Mouse (Mus musculus): ENCODE data around the gene Slc7a6os. TPM values are rescaled to one million over a fixed set of nuclear protein-coding genes. Genes with fewer than 3 reads are reported as not detected.

The Slc7a6os gene
- 41.7 and 43.4 TPM in 2 replicates for polyA plus RNA-seq (2016; fragmentation: Nextera tagmentation; extraction: Ambion mirVana)

DNA sequence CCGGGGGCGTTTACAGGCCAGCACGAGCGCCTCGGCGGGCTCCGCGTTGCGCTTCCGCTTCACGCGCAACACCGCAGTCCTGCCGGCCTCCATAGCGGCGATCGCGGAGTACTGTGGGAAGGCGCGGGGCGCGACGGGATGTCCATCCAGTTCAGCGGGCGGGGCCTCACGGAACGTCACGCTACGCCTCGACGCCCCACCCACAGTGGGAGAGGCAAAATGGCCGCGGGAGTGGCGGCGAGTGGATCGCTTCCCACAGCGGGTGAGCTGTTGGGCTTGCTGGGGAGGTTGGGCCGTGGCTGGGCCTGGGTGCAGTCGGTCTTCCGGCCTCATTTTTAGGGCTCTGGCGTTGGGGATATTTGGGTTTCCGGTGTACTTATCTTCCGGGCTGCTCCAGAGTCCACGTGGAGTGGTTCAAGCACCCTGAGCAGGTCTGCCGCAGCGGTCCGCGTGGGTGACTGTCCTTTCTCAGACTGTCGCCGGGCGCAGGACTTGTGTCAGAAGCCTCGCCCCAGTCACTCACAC, at the start of gene Slc7a6os, which contains the start of gene Prmt7:
Gene Slc7a6os, minus strand, starts transcription at position 115 of the 525 bp plus-strand sequence.
Gene Prmt7, plus strand, starts transcription at position 116 of the 525 bp plus-strand sequence.
- under 1% methylated on average over 52 of the region's 52 CpGs for WGBS
- peak; percentile 99 for ATAC-seq (ENCODE audit: insufficient number of reproducible peaks, insufficient read depth, low FRiP score, low TSS enrichment)
- peaks cover 37% of the 10 kb centered on the region for H3K36me3 ChIP-seq
- peaks cover 11% of the 10 kb centered on the region; the same call in 1 of the 2 replicates for H3K4me1 ChIP-seq
- peak within 1 kb of the TSS; percentile 91 for H3K27ac ChIP-seq
- H3K9ac ChIP-seq = peak within 1 kb of the TSS; percentile 79
- peak within 1 kb of the TSS; percentile 76 for H3K4me2 ChIP-seq (replicated peaks)
- H3K27me3 ChIP-seq = no peaks in the 10 kb centered on the region
- peak within 1 kb of the TSS; percentile 81 for H3K4me3 ChIP-seq
- H3K9me3 ChIP-seq = no peaks in the 10 kb centered on the region

DNA sequence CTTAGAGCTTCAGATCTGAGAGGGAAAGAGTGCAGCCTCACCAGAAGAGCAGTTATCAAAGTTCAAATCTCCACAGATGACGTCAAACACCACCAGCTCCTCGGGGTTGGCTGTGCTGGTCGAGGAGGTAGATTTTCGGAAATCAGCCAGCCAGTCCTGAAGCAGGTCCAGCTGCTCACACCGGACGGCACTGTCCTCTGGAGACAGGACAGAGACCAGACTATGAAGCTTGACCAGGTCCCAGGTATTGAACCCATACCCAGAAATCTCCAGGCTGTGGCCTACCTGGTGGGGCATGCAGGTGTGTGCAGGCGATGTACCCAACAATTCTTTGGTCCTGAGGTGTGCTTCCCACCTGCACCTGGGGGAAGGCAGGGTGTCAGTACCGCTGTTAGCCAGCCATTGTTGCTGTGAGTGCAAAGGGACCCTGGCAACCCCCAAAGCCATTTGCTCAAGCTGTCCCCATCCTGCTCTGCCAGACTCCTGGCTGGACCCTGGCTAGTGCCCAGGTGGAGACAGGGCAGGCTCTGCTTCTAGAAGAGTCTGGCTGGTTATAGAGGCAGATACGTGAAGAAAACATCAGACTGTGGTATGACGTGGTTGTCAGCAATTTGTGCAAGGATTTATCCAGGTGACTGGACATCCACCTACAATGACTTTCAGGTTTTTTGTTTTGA, 49.0 kb upstream of the Slc7a6os start:
- ATAC-seq (ENCODE audit: insufficient number of reproducible peaks, insufficient read depth, low FRiP score, low TSS enrichment) = no peak
- no peak overlapping the region for H3K4me3 ChIP-seq
- H3K9ac ChIP-seq = no peak overlapping the region
- no peak overlapping the region for H3K27ac ChIP-seq
- no peaks in the 10 kb centered on the region for H3K27me3 ChIP-seq
- WGBS = 90% methylated on average over 10 of the region's 10 CpGs
- no peak overlapping the region for H3K4me2 ChIP-seq (replicated peaks)
- no peaks in the 10 kb centered on the region for H3K9me3 ChIP-seq
- H3K4me1 ChIP-seq = no peaks in the 10 kb centered on the region
- peaks cover 3% of the 10 kb centered on the region; the same call in 1 of the 2 replicates for H3K36me3 ChIP-seq

DNA sequence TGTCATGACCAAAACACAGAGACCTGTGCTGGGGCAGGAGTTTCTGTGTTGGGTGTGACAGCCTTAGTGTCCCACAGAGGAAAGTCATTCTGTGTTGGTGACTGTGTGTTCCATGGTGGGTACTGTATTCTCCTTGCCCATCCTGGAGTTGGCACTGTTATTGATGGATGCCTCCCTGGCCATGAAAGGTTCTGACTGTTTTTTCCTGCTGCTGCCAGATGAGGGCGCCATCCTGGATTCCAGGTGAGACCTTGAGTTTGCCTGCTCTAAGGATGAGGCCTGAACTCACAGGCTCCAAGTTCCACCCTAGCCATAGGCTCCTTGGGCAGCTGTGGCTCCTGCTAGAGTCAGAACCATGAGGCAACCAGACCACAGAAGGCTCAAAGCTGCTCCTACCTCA, 47.4 kb upstream of the Slc7a6os start:
- Histone ChIP-seq H3K4me2 (replicated peaks) (no peak overlapping the region), H3K36me3 (peaks cover 16% of the 10 kb centered on the region; the same call in 1 of the 2 replicates), H3K27ac (no peak overlapping the region), H3K9ac (no peak overlapping the region), H3K9me3 (no peaks in the 10 kb centered on the region), H3K4me3 (no peak overlapping the region), H3K4me1 (no peaks in the 10 kb centered on the region), H3K27me3 (no peaks in the 10 kb centered on the region)
- 32% methylated on average over 1 of the region's 1 CpGs for WGBS
- no peak for ATAC-seq (ENCODE audit: insufficient number of reproducible peaks, insufficient read depth, low FRiP score, low TSS enrichment)

DNA sequence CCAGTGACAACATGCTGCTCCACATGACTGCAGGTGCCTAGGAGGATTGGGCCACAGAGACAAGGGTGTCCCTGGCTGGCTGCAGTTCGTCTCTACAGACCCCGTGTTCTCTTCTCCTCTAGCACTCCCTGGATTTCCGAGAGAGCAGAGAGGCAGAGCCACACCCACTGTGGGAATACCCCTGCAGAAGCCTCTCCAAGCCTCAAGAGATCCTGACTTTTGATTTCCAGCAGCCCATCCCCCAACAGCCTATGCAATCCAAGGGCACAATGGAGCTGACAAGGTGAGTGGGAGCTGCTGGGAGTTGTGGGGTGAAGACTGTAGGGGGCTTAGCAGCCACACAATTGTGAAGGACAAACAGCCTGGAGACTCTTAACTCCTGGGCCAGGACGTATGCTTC, 39.5 kb upstream of the Slc7a6os start:
- no peaks in the 10 kb centered on the region for H3K4me1 ChIP-seq
- H3K27me3 ChIP-seq = no peaks in the 10 kb centered on the region
- H3K9me3 ChIP-seq = no peaks in the 10 kb centered on the region
- WGBS = 80% methylated on average over 4 of the region's 4 CpGs
- no peak overlapping the region for H3K27ac ChIP-seq
- H3K4me3 ChIP-seq = no peak overlapping the region
- ATAC-seq (ENCODE audit: insufficient number of reproducible peaks, insufficient read depth, low FRiP score, low TSS enrichment) = no peak
- H3K36me3 ChIP-seq = peaks cover 88% of the 10 kb centered on the region
- H3K9ac ChIP-seq = no peak overlapping the region
- H3K4me2 ChIP-seq (replicated peaks) = no peak overlapping the region

DNA sequence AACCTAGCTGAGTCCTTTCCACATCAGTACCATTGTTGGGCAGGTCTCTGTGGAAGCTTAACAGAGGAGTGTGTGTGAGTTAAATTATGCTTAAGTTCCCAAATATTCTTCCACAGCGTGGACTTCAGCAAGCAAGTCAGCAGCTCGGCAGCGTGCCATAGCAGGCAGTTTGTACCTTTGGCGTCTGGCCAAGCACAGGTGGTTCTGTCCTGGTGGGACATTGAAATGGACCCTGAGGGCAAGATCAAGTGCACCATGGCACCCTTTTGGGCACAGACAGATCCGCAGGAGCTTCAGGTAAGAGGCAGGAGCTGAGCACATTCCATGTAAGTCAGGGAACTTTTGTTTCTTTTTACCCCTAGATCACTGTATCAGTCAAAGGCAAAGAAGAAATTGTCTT, 26.4 kb upstream of the Slc7a6os start:
- H3K27me3 ChIP-seq = no peaks in the 10 kb centered on the region
- H3K9me3 ChIP-seq = no peaks in the 10 kb centered on the region
- no peak overlapping the region for H3K4me2 ChIP-seq (replicated peaks)
- peaks cover 75% of the 10 kb centered on the region for H3K36me3 ChIP-seq
- WGBS = 91% methylated on average over 5 of the region's 5 CpGs
- no peak for ATAC-seq (ENCODE audit: insufficient number of reproducible peaks, insufficient read depth, low FRiP score, low TSS enrichment)
- H3K27ac ChIP-seq = no peak overlapping the region
- no peak overlapping the region for H3K9ac ChIP-seq
- no peak overlapping the region for H3K4me3 ChIP-seq
- no peaks in the 10 kb centered on the region for H3K4me1 ChIP-seq

DNA sequence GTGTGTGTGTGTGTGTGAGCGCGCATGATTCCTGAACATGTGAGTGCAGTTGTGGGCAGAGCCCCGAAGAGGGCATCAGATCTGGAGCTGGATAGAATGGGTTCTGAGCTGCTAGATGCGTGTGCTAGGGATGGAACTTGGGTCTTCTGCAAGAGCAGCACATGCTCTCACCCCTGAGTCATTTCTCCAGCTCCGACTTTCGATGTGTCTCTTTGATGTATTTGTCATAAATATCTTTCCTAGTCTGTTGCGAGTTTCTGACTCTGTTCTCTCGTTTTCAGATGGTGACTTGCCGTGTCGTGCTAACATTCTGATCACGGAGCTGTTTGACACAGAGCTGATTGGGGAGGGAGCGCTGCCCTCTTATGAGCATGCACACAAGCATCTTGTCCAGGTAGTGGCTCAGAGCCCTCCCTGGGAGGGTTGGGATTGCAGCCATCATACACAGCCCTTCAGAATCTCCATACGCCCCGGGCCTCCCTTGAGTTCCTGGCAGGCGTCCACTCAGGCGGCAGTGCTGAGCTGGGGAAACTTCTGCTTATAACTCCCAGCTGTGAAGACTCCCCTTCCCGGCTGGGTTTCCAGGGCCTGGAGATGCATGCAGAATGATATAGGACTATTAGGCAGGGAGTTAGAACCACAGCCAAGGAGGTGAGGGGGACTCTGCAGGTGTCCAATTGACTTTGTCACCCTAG, 24.0 kb upstream of the Slc7a6os start:
- Histone ChIP-seq H3K9me3 (no peaks in the 10 kb centered on the region), H3K9ac (no peak overlapping the region), H3K4me1 (no peaks in the 10 kb centered on the region), H3K27me3 (no peaks in the 10 kb centered on the region), H3K27ac (no peak overlapping the region), H3K4me3 (no peak overlapping the region), H3K4me2 (replicated peaks) (no peak overlapping the region), H3K36me3 (peaks cover 65% of the 10 kb centered on the region)
- 89% methylated on average over 17 of the region's 17 CpGs for WGBS
- no peak for ATAC-seq (ENCODE audit: insufficient number of reproducible peaks, insufficient read depth, low FRiP score, low TSS enrichment)

DNA sequence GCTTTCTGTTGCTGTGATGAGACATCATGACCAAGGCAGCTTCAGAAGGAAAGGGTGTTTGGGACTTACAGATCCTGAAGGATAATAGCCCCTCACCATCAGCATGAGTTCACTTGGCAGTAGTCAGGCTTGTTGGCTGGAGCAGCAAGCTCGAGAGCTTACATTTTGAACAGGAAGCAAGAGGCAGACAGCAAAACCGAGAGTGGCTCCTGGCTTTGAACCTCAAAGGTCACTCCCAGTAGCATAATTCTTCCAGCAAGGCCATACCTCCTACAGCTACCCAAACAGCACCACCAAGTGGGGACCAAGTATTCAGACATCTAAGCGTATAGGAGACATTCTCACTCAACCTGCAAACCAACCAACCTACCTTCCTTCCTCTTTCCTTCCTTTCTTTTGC, 22.0 kb upstream of the Slc7a6os start:
- H3K9me3 ChIP-seq = no peaks in the 10 kb centered on the region
- ATAC-seq (ENCODE audit: insufficient number of reproducible peaks, insufficient read depth, low FRiP score, low TSS enrichment) = no peak
- no peak overlapping the region for H3K27ac ChIP-seq
- H3K9ac ChIP-seq = no peak overlapping the region
- H3K4me3 ChIP-seq = no peak overlapping the region
- H3K4me2 ChIP-seq (replicated peaks) = no peak overlapping the region
- H3K4me1 ChIP-seq = no peaks in the 10 kb centered on the region
- no peaks in the 10 kb centered on the region for H3K27me3 ChIP-seq
- 68% methylated on average over 3 of the region's 3 CpGs for WGBS
- H3K36me3 ChIP-seq = peaks cover 70% of the 10 kb centered on the region

DNA sequence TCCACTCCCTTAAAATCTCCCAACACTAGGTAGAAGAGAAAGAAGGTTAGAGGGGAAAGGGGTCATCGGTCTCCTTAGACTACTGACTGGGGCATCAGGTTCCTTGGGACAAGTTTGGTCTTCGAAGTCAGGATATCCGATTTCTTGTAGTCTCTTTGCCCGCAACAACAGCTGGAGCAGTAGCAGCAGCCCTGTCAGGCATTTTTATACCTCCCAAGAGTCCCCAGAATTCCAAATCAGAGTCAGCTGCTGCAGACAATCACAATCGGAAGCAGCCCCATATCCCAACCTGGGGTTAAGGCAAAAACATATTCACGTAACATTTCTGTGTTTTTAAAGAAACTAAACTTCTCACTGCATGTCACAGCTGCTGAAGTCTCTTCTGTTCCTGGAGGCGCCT, 20.8 kb upstream of the Slc7a6os start:
- ATAC-seq (ENCODE audit: insufficient number of reproducible peaks, insufficient read depth, low FRiP score, low TSS enrichment) = no peak
- Histone ChIP-seq H3K4me1 (no peaks in the 10 kb centered on the region), H3K27me3 (no peaks in the 10 kb centered on the region), H3K9me3 (no peaks in the 10 kb centered on the region), H3K4me3 (no peak overlapping the region), H3K27ac (no peak overlapping the region), H3K4me2 (replicated peaks) (no peak overlapping the region), H3K36me3 (peaks cover 66% of the 10 kb centered on the region), H3K9ac (no peak overlapping the region)
- 71% methylated on average over 7 of the region's 7 CpGs for WGBS

DNA sequence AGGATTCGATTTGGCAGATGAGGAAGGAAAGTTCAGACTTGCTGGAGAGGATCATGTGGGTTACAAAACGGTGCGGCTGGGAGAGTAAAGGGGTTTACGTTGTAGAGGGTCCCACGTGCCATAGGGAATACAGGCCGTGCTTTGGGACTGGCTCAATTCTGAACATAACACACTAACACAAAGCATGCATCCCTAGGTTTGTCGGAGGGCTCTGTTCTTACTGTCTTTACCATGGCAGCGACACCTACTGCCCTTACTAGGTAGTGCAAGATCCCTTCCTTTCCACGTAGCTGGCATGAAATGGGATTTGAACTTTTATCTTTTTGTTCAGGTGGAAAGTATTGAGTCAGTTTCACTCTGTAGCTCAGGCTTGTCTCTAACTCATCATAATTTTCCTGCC, 15.9 kb upstream of the Slc7a6os start:
- Histone ChIP-seq H3K36me3 (peaks cover 54% of the 10 kb centered on the region), H3K4me2 (replicated peaks) (no peak overlapping the region), H3K9ac (no peak overlapping the region), H3K27ac (no peak overlapping the region), H3K27me3 (no peaks in the 10 kb centered on the region), H3K4me3 (no peak overlapping the region), H3K9me3 (no peaks in the 10 kb centered on the region), H3K4me1 (no peaks in the 10 kb centered on the region)
- ATAC-seq (ENCODE audit: insufficient number of reproducible peaks, insufficient read depth, low FRiP score, low TSS enrichment) = no peak
- WGBS = 41% methylated on average over 9 of the region's 9 CpGs

DNA sequence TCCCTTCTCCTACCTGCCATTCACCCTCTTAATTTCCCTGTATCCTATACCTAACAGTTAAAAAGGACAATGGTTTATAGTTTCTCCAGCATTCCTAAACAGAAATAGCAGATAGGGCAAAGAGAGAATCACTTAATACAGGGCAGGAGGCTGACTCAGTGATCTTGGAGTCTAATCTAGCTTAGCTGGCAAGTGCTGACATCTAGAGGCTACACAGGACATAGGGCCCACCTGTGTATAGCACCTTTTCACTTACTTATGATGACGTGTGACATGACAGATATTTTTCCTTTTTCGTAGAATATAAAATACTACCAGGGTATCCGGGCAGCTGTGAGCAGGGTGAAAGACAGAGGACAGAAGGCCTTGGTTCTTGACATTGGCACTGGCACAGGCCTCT, 8.9 kb upstream of the Slc7a6os start:
- Histone ChIP-seq H3K27ac (no peak overlapping the region), H3K9ac (no peak overlapping the region), H3K4me2 (replicated peaks) (no peak overlapping the region), H3K4me1 (no peaks in the 10 kb centered on the region), H3K4me3 (no peak overlapping the region), H3K27me3 (no peaks in the 10 kb centered on the region), H3K9me3 (no peaks in the 10 kb centered on the region), H3K36me3 (peaks cover 59% of the 10 kb centered on the region)
- no peak for ATAC-seq (ENCODE audit: insufficient number of reproducible peaks, insufficient read depth, low FRiP score, low TSS enrichment)
- WGBS = 92% methylated on average over 3 of the region's 3 CpGs

DNA sequence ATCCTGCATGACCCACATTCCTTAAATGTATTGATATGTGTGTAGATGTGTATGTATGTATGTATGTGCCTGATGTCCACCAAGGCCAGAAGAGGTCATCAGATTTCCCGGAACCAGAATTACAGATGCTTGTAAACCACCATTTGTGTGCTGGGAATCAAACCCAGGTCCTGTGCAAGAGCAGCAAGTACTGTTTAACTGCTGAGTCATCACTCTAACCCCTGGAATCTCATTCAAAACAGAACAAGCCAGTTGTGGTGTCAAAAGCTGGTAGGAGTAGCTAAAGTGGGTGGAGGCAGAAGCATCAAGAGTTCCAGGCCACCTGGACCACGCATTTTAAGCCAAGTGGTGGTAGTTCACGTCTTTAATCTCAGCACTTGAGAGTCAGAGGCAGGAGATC, 3.2 kb upstream of the Slc7a6os start:
- ATAC-seq (ENCODE audit: insufficient number of reproducible peaks, insufficient read depth, low FRiP score, low TSS enrichment) = no peak
- H3K4me3 ChIP-seq = no peak overlapping the region
- H3K9me3 ChIP-seq = no peaks in the 10 kb centered on the region
- no peak overlapping the region for H3K4me2 ChIP-seq (replicated peaks)
- H3K27ac ChIP-seq = no peak overlapping the region
- peaks cover 38% of the 10 kb centered on the region for H3K36me3 ChIP-seq
- no peak overlapping the region for H3K9ac ChIP-seq
- H3K4me1 ChIP-seq = peaks cover 11% of the 10 kb centered on the region; the same call in 1 of the 2 replicates
- no peaks in the 10 kb centered on the region for H3K27me3 ChIP-seq
- WGBS = 91% methylated on average over 3 of the region's 3 CpGs

DNA sequence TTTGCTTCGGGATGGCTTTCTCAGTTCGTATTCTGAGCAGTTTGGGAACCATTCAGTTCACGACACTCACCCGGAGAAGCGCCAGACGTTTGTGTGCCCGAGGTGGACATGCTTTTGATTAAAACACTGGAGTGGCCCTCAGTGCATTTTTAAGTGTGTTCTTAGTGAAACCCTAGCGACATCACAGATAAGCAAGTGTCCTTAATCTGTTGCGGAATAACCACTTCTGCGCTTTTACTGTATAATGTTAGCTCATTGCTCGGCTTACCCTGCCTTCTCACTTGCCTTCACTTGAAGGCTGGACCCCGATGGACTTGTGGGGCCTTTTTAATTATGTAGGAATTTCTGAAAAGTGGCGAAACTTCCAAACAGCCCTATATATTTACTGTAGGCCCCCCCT, 686 bp upstream of the Slc7a6os start:
- peaks cover 11% of the 10 kb centered on the region; the same call in 1 of the 2 replicates for H3K4me1 ChIP-seq

More for the DNA sequence above, 686 bp upstream of the Slc7a6os start:
- Histone ChIP-seq H3K27me3 (no peaks in the 10 kb centered on the region), H3K4me2 (replicated peaks) (peak overlapping the region; percentile 76), H3K4me3 (peak overlapping the region; percentile 81), H3K27ac (peak overlapping the region; percentile 91), H3K9me3 (no peaks in the 10 kb centered on the region), H3K36me3 (peaks cover 35% of the 10 kb centered on the region), H3K9ac (peak overlapping the region; percentile 79)
- ATAC-seq (ENCODE audit: insufficient number of reproducible peaks, insufficient read depth, low FRiP score, low TSS enrichment) = no peak
- WGBS = 5% methylated on average over 13 of the region's 13 CpGs

All from embryonic facial prominence, embryonic 12.5 days (tissue).